Mouse (Mus musculus) cerebellum, adult 18-20 months (tissue): ENCODE measurements at regions not wholly inside any gene's neighbourhood (a gene's known extent, or its start where the extent isn't known, plus 50 kb on each side); places are given as distances from the start of the nearest gene placed in this dataset.

Source experiments
- DNase-seq, 2 experiments: peaks; one replicate each; pipeline ENCODE4 v3.0.0; 2021

- no peak for DNase-seq
Measured at GRCm38 (mm10) chr1:64198781-64199180, 76.7 kb upstream of the Klf7 start.

DNA sequence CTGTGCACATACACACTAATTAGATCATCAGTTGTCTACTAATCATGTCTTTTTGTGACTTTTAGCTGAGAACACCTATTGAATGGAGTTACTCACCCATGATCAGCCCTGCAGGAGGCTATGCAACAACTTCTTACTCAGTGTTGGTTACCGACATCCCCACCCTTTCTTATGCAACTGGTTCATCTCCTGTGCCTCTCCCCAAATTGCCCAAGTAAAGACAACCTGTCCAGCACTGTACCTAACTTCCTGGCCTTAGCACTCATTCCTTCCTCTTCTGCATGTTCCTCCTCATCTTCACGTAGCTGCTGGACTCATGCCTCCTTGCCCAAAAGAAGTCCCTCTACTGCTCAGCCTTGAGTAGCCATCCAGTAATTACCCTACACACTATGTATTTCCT, 76.2 kb upstream of the Klf7 start:
- no peak for DNase-seq

DNA sequence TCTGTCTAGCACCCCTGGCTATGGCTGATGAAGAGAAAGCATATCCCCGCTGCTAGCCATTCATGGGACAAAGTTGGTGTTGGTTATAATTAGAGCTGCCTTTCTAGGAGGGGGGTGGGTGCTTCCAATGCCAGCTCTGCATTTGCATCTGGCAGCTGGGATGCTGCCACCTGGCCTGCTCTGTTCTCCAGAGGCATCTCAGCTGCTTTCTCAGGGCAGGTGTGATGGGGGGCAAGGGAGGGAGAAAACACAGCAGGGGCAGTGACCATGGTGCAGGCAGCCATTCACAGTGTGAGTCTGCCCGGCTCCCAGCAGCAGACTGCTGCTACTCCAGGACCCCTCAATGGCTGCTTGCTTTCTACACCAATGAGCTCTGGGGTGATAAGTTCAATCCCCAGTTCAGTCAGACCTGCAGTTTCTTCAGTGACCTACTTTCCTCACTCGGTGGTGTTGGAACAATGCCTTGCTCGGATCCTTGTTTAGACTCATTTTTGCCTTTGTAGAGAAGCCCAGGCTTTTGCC, 73.9 kb upstream of the Klf7 start:
- DNase-seq: peak; percentile 31 to 37

- DNase-seq: no peak
Measured at GRCm38 (mm10) chr1:64195294-64195693, 73.2 kb upstream of the Klf7 start.

DNA sequence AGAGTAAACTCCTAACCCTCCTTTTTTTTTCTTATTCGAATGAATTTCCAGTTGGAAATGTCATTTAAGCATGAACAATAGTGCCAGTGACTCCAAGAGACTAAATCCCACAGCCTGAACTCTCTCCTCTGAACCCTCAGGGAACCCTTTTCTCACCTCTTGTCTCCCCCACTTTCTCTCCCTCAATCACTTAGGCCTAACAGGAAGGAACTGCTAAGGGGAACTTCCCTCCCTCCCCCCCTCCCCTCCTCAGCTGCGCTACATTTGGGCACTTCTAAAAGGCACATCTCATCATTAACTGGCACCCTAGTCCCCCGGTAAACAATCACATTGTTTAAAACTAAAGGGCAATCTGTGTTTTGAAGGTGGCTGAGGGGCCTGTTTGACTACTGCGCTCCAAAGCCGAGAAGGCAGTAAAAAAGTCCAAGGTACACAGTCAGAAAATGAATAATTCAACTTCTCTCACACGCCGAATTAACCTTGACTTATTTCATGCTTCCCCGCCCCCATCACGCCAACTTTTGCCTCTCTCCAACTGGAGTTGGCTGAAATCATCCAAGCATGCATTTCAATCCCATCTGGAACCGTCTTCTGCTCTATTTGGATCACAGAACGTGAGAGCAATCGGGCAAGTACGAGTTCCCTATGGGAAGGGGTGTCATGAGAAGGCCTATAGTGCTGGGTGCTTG, 71.2 kb upstream of the Klf7 start:
- DNase-seq: no peak

- no peak for DNase-seq
Measured at GRCm38 (mm10) chr1:64192736-64193135, 70.7 kb upstream of the Klf7 start.

- DNase-seq: no peak
Measured at GRCm38 (mm10) chr1:64191242-64192220, 69.4 kb upstream of the Klf7 start.

GRCm38 (mm10) chr1:64190705-64191104, 68.6 kb upstream of the Klf7 start:
- no peak for DNase-seq

DNA sequence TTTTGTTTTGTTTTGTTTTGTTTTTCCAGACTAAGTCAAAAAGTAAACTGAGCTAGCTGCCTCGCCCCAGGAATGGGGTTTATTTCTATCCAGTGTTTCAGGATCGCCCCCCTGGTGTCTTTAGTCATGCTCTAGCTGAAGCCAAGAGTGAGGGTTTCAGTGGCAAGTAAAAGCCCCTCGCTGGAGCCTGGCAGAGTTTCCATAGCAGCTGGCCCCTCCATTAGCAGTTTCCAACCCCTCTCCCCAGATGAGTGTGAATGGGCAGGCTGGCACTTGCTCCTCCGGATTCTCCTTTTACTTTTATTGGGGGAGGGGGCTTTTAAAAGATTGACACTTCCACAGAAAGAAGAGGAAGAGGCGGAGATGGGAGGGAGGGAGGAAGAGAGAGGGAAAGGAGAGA, 68.0 kb upstream of the Klf7 start:
- no peak for DNase-seq

DNA sequence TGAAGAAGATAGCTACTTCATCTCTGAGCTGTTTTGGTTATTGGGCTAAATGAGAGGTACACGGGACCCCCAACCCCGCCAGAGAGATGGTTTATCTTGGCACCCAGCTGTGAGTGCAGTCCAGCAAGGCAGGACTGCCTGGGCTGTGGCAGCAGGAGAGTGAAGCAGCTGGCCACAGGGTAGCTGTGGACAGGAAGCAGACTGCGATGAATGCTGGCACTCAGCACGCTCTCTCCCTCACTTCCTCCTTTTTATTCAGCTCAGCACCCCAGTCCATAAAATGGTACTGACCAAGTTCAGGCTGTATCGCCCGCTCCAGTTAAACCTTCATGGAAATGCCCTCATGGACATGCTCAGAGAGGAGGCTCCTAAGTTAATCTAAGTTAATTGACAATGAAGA, 67.4 kb upstream of the Klf7 start:
- no peak for DNase-seq

- no peak for DNase-seq
Measured at GRCm38 (mm10) chr1:64187796-64188513, 65.9 kb upstream of the Klf7 start.

GRCm38 (mm10) chr1:64173708-64174107, 51.6 kb upstream of the Klf7 start:
- DNase-seq: no peak

GRCm38 (mm10) chr1:64172122-64172521, 50.0 kb upstream of the Klf7 start:
- no peak for DNase-seq
